Mouse (Mus musculus): ENCODE results near the gene Olfr1006. TPM values are rescaled to one million over a fixed set of nuclear protein-coding genes. Genes with fewer than 3 reads are reported as not detected.
"Not testable (repeated sequence)": the region's sequence is repeated elsewhere in the genome, so short reads cannot be mapped to it uniquely, and the experiment has no call there.

The Olfr1006 gene
- not detected for total RNA-seq (2021)
- long read RNA-seq, experiment 1 = 0 reads
- long read RNA-seq, experiment 2 = 0 reads

GRCm38 (mm10) chr2:85678667-85679066, at the start of gene Olfr1006:
Gene Olfr1006, minus strand, starts transcription at chr2:85678767.
- intact Hi-C loops (cut with DNase I) = no loop called here
- DNase-seq = no peak

GRCm38 (mm10) chr2:85725793-85726192, 47.2 kb upstream of the Olfr1006 start:
- intact Hi-C loops (cut with DNase I) = no loop called here
- DNase-seq = no peak

GRCm38 (mm10) chr2:85715119-85715518, 36.6 kb upstream of the Olfr1006 start, which contains the start of gene Olfr1009:
Gene Olfr1009, plus strand, starts transcription at chr2:85715419.
- intact Hi-C loops (cut with DNase I) = no loop called here
- no peak for DNase-seq

DNA sequence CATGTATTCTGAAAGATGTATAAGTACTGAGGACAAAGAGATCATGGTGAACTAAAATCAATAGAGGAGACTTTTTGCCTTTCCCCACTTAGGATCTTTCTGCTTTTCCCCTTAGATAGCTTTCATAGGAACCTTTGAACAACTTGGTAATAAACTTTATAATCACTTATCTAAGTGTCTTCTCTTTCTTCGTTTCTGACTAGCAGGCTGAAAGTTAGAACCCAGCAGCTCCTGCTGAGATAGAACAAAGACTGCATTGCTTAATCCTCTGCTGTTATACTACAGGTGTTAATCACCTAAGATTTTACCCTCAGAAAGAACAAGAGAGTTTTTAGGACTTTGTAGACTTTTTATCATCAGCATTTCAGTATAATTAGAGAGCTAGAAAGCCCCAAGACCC, 32.6 kb upstream of the Olfr1006 start:
- DNase-seq = no peak

DNA sequence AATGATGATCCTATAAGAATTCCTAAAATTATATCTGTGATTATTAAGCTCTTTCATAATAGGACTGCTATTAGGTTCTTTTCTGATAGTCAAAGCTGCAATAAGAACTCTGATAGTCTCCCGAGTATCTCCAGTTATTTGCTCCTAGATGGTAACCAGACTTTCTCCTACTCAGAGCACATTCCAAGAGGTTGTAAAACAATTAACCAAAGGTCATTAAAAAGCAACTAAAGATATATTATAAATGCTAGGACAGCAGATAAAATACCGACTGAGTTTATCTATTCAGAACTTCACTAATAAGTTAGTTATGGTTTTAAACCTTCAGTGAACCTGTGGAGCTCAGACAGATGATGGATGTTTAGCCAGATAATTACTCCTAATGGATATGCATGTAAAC, 32.1 kb upstream of the Olfr1006 start:
- DNase-seq; intact Hi-C loops (cut with DNase I): not testable (repeated sequence)

More for the DNA sequence above, 32.6 kb upstream of the Olfr1006 start:
- intact Hi-C loops (cut with DNase I) = no loop called here

- no peak for DNase-seq
- intact Hi-C loops (cut with DNase I) = no loop called here
Measured at GRCm38 (mm10) chr2:85689131-85689530, 10.6 kb upstream of the Olfr1006 start, which contains the start of gene Olfr1008. Gene Olfr1008, plus strand, starts transcription at chr2:85689431.

GRCm38 (mm10) chr2:85664355-85664754, 14.2 kb downstream of the Olfr1006 start, which contains the start of gene Olfr154:
Gene Olfr154, minus strand, starts transcription at chr2:85664455.
- intact Hi-C loops (cut with DNase I) = not testable (repeated sequence)

DNA sequence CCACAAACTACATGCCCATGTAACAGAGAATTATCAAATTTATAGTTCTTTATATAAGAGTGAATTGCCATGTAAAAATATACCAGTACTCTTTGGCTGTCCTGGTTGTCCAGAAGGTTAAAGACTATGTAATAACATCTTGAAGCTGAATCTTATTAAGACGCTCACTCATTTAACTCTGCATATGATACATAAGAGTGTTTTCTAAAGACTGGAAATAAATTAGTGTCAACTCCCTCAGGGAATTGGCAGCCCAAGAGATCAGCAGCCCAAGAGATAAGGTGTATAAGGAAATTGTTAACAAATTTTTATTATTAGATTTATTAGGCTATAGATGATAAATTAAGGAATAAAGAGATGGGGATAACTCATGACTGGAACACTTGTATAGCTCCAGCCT, 28.0 kb downstream of the Olfr1006 start, which contains the start of gene Olfr1002:
Olfr1002 (minus strand) TSS at position 101 of the 400 bp plus-strand sequence.
- no peak for DNase-seq
- intact Hi-C loops (cut with DNase I) = no loop called here

More at GRCm38 (mm10) chr2:85664355-85664754, 14.2 kb downstream of the Olfr1006 start, which contains the start of gene Olfr154:
- not testable (repeated sequence) for DNase-seq

Other genes starting within 250 kb of the Olfr1006 start
- not detected for gene Olfr994, start 242.3 kb downstream of the Olfr1006 start, total RNA-seq (2021)
- gene Olfr995, start 235.1 kb downstream of the Olfr1006 start, total RNA-seq (2021) = not detected
- gene 4833423E24Rik, start 159.7 kb downstream of the Olfr1006 start, total RNA-seq (2021) = not detected
- gene Olfr996, start 99.6 kb downstream of the Olfr1006 start, total RNA-seq (2021) = not detected
- not detected for gene Olfr998, start 89.8 kb downstream of the Olfr1006 start, total RNA-seq (2021)
- not detected for gene Olfr1000, start 66.9 kb downstream of the Olfr1006 start, total RNA-seq (2021)
- not detected for gene Olfr1002, start 28.1 kb downstream of the Olfr1006 start, total RNA-seq (2021)
- gene Olfr154, start 14.3 kb downstream of the Olfr1006 start, total RNA-seq (2021) = not detected
- not detected for gene Olfr1008, start 10.7 kb upstream of the Olfr1006 start, total RNA-seq (2021)
- not detected for gene Olfr1009, start 36.7 kb upstream of the Olfr1006 start, total RNA-seq (2021)
- not detected for gene Olfr1012, start 84.0 kb upstream of the Olfr1006 start, total RNA-seq (2021)
- gene Olfr1013, start 88.3 kb upstream of the Olfr1006 start, total RNA-seq (2021) = not detected
- not detected for gene Olfr1014, start 93.9 kb upstream of the Olfr1006 start, total RNA-seq (2021)
- gene Olfr1015, start 103.2 kb upstream of the Olfr1006 start, total RNA-seq (2021) = not detected
- gene Olfr1016, start 123.8 kb upstream of the Olfr1006 start, total RNA-seq (2021) = not detected
- not detected for gene Olfr1018, start 139.7 kb upstream of the Olfr1006 start, total RNA-seq (2021)
- gene Olfr1019, start 166.7 kb upstream of the Olfr1006 start, total RNA-seq (2021) = not detected
- gene Olfr1020, start 168.3 kb upstream of the Olfr1006 start, total RNA-seq (2021) = not detected
- not detected for gene Olfr1022, start 189.8 kb upstream of the Olfr1006 start, total RNA-seq (2021)
- not detected for gene Olfr1023, start 206.9 kb upstream of the Olfr1006 start, total RNA-seq (2021)
- not detected for gene Olfr1024, start 226.3 kb upstream of the Olfr1006 start, total RNA-seq (2021)
- gene Olfr1025-ps1, start 236.4 kb upstream of the Olfr1006 start, total RNA-seq (2021) = not detected
- gene Olfr1026, start 242.8 kb upstream of the Olfr1006 start, total RNA-seq (2021) = not detected